Mouse (Mus musculus) right cerebral cortex, postnatal 25 days (tissue): ENCODE measurements at regions not wholly inside any gene's neighbourhood (a gene's known extent, or its start where the extent isn't known, plus 50 kb on each side); places are given as distances from the start of the nearest gene placed in this dataset.

Source experiments
- DNase-seq: peaks from one replicate; pipeline ENCODE4 v3.0.0; 2022

DNA sequence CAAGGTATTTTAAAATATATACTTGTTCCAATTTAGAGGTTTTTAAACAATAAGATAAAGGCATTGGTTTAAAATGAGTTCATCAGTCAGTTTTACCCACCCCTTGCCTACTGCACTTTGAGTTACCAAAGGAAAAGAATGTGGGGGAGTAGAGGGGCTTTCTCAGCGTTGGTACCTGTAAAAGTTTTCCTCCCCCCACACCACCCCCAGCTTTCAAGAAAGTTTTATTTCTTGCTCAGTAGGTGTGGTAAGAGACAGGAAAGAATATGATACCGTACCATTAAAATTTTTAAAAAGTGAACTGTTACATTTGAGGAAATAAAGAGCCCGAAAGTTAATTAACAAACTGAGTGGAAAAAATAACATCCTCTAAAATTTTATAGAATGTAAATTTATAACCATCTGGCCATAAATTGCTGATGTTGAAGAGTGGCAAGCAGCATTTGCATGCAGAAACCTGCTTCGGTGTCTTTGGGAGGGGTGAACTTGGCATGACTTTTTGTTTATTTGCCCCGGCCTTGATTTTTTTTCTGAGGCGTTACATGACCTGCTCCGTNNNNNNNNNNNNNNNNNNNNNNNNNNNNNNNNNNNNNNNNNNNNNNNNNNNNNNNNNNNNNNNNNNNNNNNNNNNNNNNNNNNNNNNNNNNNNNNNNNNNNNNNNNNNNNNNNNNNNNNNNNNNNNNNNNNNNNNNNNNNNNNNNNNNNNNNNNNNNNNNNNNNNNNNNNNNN lies 346.1 kb downstream of the Tfec start:
- no peak for DNase-seq

DNA sequence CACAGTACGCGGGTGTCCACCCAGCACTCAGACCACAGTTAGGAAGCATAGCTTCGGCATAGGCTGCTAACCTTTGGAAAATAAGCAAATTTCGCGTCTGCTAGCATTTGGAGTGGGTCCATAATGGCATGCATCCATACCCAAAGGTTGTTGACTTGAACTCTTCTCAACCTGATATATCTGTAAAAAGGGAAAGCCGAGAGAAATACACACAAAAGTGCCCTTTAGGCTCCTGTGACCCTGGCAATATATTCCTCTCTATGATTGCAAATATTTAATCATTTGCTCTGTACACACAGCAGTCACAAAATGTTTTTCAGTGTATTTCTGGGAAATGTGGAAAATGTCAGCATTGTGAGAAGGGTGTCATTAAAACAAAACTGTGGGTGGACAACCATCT lies 347.1 kb downstream of the Tfec start:
- DNase-seq = no peak

DNA sequence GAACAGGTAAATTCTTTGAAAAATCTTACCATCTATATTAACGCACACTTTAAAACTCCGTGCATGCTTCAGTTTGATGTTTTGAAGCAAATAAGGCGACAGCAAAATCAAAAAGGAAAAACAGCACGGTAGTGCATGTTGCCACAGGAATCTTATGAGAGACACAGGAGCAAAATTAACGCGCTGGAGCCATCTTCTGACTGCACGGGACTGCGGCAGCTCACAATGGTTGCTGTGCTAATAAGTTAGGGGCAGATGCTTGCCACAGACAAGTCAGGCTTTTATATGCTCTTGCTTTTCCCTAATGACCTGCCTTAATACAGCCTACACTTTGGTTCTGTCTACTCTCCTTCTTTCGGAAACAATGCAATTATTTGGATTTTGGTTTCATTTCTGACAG lies 347.8 kb downstream of the Tfec start:
- DNase-seq = peak; percentile 42

DNA sequence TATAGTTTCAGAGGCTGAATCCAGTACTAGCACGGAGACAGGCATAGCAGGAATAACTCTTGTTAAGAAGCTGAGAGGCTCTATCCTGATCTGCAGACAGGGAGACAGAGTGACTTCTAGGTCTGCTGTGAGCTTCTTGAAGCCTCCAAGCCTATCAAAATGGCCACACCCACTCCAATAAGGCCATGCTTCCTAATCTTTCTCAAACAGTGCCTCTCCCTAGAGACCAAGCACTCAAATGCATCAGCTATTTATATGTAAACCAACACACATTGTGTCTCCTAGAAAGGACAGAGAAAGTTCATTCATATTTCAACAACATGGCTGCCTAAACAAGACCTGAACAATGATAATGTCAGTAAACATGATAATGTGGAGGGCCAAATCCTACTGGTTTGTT lies 384.2 kb downstream of the Tfec start:
- no peak for DNase-seq

DNA sequence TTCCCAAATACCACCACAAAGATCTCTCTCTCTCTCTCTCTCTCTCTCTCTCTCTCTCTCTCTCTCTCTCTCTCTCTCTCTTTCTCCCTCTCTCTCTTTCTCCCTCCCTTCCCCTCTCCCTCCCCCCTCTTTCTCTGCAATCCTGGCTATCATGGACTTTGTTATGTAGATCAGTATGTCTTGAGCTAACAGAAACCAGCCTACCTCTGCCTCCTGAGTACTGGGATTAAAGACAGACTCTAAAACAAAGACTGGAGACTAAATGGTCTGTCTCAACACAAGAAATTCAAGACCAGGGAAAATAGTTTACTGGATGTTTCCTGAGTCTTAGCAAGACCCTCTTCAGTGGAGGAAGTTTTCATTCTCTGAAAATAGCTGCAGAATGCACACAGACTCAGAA lies 384.7 kb downstream of the Tfec start:
- no peak for DNase-seq

DNA sequence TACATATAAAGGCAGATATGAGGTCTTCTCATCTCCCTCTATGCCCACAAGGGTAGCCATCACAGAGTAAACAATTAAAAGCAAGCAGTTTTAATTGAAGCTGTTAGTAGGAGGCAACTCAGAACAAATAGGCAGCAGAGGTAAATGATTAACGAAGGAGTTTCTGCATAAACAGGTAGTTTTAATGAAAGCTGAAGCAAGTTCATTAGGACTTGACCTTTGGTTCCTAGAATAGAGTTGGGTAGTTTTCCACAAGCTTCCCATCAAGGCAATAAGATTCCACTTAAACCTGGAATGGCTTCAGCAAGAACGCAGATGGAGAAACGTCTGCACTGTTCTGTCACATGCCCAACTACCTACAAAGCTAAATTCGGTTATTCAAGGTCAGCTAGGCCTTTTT lies 394.4 kb downstream of the Tfec start:
- DNase-seq = no peak

DNA sequence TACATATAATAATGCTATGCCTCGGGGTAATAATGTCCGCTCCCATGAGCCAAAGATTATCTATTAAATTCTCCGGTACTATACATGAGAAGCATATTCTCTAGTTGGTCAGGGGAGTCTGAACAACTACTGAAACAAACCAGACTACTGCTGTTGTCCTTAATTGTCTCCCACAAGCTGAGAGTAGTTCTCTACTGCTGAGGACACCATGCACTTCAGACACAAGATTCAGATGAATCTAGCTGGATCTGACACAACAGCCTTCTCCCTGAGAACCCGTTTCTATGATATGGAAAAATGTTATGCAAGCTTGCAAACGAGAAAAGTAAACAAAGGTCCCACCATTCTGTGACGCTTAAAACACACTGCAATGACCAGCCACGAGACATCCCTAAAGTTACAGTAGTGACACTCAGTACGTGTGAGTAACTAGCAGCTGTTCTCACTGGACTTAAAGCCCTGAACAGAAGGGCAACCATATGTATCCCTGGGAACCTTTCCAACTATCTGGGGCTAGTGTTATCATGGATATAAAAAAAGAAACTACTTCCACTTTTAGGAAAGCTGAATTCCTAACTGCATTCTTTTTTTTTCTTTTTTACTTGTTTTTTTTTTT lies 411.1 kb downstream of the Tfec start:
- peak; percentile 22 for DNase-seq

DNA sequence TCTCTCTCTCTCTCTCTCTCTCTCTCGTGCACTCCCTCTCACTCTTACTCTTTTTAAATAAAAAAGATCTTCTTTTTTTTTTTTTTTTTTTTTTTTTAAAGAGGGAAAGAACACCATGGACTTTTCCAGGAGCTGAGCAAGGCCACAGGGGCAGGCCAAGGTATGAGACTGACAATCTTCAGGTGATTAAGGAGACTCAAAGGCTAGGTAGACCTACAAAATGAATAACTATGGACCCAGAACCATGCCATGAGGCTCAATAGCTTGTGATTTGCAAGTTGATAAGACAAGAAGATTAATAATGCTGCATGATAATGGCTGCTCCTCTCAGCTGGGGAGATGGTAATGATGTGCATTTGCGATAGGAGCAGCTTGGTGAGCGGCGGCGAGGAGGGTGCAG lies 414.9 kb downstream of the Tfec start:
- no peak for DNase-seq

DNA sequence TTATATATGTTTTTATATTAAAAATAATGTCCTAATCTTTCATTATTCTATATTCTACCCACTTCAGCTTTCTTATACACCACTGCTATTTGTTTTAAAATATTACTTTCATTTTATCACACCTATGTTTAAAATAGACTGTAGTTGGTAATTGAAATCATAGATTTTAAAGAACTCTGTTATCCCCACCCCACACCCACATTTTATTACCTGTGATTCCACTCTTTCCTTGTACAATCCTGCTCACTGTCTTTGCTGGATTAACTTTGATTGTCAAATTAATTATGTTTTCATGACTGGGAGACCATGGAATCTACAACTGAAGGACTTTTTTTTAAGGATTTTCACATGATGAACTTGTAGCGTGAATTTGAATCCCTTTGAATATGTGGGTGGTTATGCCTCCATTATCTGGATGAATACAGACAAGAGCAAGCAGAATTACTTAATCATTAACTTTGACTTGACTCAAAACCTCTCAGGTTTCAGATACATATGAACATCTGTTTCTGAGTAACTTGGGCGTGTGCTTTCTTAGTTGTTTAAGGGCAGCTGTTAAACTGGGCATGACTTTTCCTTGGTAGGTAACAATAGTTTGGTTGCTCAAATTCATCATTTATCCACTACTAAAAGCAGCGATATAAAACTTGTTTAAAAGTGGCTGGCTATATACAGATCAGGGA lies 429.4 kb downstream of the Tfec start:
- no peak for DNase-seq

DNA sequence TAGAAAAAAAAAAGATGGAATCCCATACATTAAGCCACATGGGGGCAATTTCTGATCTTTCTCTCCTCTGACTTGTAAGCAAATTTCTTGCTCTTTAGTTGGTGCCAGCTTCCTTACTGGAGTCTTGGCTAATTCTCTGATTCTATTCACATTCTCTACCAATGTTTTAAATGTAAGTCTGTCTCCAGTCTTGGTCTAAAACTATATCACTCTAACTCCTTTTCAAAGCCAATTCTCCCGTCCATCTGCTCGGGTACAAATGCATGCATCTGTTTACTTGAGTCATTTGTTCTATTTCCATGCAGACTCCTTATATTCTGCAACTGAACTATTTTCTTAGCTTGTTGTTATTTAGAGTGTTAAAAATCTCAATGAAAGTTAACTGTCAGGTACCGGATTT lies 440.0 kb downstream of the Tfec start:
- no peak for DNase-seq
